Mouse (Mus musculus) 3134 (cell line): ENCODE measurements at regions not wholly inside any gene's neighbourhood (a gene's known extent, or its start where the extent isn't known, plus 50 kb on each side); places are given as distances from the start of the nearest gene placed in this dataset.

ENCODE experiments used
- DNase-seq: peaks from one replicate; pipeline ENCODE4 v3.0.0-alpha.2; 2011; ENCODE audit warnings: low spot score; ENCODE audit not compliant: insufficient read length; ENCODE audit errors: extremely low read depth

DNA sequence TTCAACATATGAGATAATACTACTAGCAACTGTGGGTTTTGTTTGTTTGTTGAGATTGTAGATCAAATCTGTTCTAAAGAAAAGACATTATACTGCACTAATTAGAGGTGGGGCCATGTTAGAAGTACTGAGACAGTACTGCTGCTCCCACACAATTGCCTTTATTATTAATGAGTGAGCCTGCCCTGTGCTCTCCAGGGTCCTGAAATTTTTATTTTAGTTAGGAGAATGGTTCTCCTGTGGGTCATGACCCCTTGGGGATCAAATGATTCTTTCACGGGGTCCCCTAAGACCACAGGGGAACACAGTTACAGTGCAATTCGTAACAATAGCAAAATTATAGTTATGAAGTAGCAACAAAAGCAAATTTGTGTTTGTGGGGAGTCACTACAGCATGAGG lies 268.8 kb downstream of the Gm9195 start:
- no peak for DNase-seq

DNA sequence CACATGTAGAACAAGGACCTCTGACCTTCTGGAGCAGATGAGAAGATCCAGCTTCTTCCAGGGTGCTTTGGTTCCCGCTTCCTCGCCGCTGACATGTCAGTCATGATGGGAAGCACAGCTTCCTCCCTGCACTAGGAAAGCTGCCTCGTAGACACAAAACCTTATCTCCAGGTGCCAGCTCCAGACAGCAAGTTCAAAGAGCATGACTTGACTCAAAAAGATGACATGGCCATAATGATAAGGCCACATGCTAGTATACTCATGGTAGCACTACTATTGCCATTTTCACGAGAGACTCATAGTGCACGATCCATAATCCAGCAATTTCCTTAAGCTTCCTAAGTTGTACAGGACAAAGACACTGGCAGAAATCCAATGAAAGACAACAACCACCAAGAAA lies 272.1 kb downstream of the Gm9195 start:
- DNase-seq: no peak

DNA sequence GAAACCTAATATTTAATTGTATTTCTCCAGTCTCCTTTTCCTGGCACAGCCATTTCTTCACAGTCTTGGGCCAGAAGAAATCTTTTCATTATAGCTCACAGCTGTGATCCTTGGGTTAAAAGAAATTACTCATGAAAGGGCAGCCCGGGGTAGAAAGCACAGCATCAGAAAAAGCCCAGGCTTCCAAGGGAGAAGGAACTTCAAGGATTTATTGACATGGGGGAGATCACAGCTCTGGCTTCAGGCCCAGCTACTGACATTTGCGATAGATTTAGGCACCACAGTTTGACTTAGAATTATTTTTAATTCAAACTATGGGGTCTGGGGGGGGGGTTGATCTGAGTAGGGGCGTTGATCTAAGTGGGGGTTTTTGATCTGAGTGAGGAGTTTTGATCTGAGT lies 291.3 kb downstream of the Gm9195 start:
- DNase-seq: no peak

DNA sequence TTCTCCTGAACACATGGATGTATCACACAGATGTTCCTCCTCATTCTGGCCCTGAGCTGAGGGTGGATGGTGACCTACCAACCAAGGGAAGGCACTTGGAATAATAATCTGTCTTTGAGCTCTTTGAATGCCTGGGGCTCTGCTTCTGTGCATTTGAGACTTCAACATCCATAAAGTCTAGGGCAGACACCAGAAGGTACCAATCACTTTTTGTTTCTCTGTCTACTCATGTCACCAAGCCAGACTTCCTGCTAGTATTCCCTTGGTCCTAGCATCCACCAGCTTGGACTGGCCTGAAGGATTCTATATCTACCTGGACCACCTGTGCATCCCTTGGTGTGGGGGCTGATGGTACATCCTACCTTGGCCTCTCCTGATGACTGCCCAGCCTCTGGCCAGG lies 291.7 kb downstream of the Gm9195 start:
- DNase-seq: no peak

DNA sequence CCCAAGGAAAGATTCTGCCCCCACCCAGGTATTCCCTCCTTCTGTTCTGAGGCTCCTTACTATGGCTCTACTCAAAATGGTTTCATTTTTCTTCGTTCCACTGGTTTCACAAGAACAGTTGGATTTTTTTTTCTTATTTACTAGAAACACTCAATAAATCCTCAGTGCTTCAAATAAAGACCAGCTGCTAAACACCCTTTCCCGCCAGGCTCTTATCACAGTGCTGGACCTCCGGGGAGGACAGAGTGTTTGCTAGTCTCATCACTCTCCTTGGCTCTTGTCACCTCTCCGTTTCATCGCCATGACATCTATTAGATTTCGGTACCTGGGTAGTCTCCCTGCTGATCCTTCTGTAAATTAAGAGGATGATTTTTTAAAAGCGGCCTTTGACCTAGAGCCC lies 293.7 kb downstream of the Gm9195 start:
- DNase-seq: no peak

DNA sequence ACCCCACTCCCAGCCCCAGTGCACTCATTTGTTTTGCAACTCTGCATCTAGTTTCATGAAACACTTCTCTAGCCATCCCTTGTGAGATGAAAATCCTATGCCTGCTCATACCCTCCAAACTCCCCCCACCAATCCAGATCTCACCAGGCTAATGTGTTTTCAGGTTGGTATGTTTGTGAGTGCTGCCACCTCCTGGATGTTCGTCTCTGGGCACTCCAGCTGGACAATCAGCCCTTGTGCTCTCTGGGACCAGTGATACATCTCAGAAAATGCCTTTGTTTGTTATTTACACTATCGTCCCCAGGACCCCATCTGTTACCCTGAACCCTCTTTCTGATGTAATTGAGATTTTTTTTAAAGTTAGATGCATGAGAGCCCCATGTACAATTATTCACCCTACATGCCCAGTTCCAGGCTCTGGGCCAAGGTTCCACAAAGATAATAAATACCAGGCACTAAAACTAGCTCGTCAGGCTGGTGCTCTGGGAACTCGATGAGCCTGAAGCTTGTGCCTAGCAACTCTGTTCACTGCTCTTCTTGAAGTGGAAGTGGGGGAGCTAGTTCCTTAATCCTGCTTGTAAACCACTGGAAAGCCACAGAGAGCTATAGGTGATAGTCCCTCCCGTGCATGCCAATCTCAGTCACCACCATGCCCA lies 304.2 kb downstream of the Gm9195 start:
- DNase-seq: no peak

DNA sequence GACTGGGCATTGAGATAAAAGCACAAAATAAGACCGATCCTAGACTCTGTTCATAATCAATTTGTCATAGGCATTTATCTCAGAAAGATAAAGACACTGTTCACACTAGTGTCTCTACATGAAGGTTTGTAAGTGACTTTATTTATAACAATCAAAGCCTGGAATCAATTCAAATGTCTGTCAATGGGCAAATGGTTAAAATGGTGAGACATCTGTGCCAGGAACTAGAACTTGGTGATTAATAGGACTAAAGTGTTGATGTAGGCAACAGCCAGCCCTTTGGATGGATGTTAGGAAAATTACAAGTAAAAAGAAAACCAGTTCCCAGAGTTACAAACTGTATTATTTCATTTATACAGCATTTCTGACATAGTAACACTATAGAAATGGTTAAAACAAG lies 315.9 kb downstream of the Gm9195 start:
- DNase-seq: no peak

DNA sequence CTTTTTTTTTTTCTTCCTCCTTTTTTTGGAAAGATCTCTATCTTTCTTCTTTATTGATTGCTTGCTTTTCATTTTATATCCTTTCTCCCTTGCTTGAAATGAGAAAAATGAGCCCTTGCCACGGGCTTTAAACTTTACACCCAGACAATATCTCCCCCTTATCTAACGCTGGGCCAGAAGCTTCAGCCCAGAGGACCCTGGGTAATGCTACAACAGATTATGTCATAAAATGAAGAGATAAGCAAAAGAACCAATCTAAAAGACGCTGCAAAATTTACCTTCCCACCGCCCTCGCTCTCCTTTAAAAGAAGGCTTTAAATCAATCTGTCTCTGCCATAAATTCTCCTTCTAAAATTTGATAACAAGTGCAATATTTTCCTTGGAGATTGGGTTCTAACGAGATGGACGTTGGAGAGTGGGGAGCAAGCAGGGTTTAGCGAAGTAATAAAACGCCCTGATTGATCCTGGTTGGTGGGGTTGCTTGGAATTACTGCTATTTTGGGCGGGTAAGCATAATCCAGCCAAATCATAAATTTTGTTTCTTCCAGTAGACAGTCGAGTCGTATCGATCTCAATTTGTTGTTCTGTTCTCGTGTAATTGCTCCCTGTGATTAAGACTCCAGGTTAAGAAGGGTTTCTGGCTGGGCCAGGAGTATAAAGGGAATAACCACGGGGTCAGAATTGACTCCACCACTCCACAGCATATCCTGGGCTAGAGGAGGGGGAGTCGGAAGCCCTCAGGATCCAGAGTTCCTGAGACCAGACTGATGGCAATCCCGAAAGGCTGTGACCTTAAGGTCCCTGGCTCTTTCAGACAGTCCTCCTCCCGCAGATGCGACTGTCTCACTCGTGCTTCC lies 318.9 kb downstream of the Gm9195 start:
- no peak for DNase-seq

DNA sequence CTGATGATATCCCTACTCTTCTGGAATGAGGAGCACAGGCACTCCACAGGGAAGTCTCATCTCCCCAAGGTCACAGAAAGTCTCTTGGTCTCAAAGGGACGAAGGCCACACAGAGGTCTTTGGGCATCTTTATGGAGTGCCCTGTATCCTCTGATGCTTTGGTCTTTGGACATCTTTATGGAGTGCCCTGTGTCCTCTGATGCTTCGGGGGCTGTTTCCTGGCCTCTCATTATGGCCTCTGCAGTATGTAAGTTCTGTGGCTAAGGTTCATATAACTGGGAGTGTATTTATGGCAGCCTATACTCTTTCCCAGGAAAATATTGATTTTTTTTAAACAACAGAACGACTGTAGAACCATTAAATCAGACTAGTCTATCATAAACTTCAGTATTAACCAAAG lies 319.9 kb downstream of the Gm9195 start:
- DNase-seq: no peak

DNA sequence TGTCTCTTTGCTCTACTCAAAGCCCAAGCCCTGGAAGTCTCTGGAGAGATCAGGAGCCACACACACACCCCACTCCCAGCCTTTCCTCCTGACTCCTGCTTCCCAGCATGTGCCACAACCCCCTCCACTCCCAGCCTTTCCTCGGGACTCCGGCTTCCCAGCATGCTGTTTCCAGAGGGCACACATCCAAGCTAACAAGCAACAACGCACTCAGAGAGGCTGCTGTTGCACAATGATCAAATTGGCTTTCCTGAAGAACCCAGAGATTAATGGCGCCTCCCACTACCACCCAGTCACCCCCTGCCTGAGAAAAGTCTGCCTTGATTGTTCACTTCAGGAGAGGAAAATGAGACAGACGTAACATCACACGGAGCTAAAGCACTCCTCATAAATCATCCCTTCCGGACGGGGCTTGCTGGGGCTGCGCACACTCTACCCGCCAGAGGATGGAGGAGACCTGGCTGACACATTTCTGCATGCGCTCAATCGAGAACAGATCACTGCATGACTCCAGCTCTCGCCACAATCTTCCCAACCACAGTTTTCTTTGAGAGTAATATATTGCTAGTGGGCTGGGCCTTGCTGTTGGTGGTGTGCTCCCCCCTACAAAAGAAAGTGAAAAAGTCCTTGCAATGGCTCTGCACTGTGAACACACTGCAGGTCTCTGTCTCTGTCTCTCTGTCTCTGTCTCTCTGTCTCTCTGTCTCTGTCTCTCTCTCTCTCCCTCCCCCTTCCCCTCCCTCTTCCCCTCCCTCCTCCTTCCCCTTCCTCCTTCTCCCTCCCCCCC lies 332.9 kb downstream of the Gm9195 start:
- no peak for DNase-seq

DNA sequence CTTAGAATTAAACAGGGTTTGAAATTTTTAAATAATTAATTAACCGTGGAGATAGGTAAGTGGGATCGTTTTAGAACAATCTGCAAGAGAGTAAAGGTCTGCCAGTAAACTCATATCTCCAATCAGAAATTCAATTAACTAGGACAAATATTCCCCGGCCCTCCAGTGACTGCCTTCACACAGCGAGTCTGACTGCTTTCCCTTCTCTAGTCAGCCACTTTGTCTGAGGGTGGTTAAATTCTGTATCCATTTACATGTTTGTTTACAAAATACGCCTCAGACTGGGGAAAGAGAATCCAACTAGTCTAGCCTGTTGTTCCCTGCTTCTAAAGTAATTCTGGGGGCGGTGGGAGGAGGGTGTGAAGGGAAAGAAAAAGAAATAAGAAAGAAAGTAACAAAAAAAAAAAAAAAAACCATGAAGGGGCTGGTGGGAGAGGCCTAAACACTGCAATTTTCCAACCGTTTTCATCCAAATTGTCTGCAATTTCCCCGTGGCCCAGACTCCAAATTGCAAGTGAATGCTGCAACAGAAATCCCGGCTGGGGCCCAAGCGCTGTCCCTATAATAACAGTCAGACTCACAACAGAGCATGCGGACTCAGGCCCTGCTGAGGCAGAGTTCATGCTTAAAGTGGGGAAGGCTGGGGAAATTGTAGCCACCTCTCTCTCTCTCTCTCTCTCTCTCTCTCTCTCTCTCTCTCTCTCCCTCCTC lies 336.3 kb downstream of the Gm9195 start:
- no peak for DNase-seq

DNA sequence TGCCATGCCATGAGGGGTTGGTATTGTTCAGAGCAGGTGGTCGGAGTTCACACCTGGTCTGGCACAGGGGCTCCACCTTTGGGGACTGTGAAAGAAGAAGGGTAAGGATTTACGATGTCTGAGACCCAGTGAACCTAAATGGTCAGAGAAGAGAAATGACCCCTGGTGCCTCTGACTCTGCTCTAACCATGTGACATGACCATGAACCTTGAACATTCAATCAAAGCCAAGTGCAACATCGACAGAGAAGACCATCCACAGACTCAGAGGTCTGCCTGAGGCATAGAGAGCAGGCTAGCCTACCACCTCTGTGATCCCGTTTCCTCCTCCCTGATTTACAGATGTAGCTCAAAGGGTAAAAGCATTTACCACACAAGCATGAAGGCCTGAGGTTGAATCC lies 340.0 kb downstream of the Gm9195 start:
- no peak for DNase-seq

DNA sequence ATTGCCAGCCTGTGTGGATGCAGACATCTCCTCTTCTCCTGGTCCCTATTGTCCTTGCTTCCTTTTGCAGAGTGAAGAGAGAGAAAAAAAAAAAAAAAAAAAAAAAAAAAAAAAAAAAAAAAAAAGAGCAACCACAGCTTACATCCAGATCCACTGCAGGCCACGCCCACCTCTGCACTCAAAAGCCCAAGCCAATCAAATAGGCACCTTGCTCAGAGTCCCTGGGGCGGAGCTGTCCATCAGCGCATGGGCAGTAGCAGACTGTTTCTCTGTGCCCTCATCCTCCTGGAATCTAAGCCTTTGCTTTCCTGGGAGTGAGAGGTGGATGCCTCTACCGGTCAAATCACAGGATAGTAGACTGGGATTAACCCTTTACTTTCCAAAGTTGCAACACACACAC lies 342.2 kb downstream of the Gm9195 start:
- DNase-seq: no peak

DNA sequence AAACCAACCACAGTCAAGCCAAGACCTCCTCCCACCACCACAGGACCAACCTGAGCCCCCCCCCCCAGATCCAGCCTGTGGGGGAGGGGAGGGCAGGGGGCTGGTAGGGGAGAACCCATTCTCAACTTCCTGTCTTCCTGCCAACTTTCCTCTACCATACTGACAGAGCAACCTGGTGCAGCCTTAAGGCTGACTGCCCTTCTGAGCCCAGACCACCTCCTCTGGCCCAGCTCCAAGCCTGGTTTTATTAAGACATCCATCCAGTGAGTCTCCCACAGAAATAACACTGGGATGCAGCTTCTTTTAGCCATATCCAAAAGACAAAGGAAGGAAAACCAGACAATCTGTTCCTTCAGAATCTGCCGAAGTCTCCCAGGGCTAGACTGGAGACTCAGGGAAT lies 342.8 kb downstream of the Gm9195 start:
- no peak for DNase-seq

DNA sequence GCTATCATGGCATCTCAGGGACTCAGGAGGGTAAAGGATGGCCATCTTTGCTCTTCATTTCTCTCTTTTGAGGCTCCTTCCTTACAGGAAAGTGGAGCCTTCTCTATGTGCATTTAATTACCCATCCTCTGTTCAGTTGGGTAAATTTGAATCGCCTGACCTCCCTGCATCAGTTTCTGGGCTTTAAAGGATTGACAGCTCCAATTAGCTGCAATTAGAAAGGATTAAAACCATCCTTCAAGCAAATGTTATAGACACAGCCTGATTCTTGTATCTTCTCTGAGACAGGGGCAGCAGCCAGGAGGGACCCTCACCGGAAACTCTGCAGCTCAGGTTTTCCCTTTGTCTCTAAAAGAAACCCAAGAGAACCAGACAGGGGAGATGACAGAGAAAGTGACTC lies 345.3 kb downstream of the Gm9195 start:
- DNase-seq: no peak

DNA sequence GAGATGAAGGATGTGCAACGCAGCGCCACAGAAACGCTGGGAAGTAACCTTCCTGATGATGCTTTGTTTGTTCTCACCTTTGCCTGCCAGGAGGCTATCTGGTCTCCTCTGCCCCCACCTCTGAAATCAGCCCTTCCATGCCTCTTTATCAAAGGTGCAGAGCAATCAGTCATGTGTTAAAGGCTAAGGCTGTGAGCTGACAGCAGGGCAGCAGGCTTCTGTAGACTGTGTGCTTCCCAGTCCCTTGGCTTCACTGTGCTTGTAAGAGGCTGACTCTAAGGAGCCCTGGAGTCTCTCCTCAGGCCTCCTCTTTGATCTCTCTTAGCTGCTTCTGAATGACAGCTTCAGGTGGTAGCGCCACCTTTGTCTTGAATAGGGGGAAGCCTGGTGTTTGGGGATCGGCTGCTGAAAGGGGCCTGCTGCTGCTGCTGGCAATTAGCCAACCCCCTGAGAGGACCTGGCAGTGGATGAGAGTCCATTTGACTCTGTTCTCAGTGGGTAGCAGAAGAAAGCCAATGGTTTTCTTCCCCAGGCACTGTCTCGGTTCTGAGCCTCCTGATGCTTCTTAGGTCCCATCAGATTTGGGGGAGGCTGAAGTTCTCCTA lies 348.7 kb downstream of the Gm9195 start:
- DNase-seq: no peak

DNA sequence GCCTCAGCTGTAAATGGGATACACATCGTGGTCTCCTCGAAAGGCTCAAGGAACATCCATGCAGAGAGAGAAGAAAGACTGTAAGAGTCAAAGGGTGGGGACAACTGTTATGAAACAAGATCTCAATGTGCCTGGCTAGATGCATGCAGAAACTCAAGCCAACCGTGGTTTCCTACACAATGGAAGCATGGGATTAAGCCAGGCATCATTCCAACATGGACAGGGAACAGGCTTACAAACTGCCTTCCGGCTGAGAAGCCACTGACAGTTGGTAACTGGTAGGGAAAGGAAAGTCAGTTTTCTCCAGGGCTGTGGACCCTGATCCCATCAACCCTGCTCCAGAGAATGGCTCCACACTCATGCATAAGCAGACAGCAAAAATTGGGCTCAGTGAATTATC lies 350.5 kb downstream of the Gm9195 start:
- no peak for DNase-seq

DNA sequence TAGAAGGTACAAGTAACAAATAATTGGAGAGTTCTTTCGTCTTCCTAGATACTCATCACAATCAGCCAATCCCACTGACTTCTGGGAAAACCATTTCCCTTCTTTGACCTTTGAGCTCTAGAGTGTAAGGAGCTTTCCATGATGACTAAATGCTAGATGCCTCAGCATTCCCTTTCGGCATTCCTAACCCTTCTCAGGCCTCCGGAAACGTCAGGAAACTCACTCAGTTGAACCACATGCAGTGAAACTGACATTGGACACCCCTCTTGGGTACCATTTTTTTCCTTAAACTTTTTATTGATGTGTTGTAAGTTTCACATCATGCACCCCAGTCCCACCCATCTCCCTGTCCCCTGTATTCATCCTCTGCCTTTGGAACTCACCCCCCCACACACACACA lies 361.5 kb downstream of the Gm9195 start:
- DNase-seq: no peak

DNA sequence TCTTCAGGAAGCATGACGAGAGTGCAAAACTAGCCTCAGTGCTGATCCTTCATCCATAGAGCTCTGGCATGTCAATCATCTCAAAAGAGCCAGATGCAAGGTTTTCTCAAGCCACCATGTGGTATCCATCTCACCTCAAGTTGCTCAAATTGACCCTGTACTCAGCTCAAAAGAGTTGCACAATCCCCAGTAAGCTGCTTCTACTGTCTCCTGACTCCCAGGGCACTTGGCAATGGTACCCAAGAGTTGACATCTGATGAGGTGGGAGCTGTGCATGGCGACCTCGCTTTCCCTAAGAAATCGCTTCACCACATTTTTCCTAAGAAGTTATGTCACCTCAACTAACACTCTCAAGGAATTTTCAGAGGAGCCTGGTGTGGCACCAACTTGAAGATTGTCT lies 369.9 kb downstream of the Gm9195 start:
- DNase-seq: no peak

DNA sequence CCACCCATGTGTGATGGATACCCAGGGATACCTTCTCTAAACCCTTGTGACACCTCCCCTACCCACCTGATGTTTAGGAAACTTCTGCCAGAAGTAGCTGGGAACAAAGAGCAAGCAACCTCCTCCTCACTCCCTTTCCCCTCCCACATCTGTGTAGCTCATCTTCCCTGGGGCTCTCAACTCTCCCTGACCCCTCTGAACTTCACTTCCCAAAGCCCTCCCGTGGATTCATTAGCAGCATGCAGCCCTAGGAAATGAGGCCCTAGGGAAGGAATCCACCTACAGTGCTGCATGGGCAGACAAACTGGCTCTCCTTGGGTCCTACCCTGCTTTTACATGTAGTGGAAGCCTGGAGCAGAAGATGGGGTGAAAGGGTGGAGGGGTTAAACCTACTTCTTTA lies 370.6 kb downstream of the Gm9195 start:
- no peak for DNase-seq

DNA sequence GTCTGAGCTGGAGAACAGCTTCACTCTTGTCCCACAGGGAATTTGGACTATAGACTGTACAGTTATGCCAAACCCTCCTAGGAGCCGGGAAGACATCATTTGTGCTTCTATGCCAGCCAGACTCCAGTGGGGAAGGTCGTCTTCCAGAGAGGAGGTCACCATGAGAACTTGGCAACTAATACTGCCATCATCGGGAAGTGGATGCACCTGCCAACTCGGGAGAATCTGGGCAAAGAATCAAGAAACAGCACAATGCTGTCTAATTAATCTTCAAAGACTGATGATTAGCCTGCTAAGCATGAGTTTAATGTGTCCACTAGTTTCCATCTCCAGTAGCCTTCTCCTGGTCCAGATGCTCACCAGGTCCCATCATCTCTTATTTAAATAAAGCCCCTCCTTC lies 374.8 kb downstream of the Gm9195 start:
- DNase-seq: no peak
